Mouse (Mus musculus) hindbrain, embryonic 12.5 days (tissue): ENCODE results near the gene Tmem39a. TPM values are rescaled to one million over a fixed set of nuclear protein-coding genes. Genes with fewer than 3 reads are reported as not detected.

ENCODE experiments used
- ATAC-seq: fragments of 200-750 bp; cut with Nextera tagmentation; 2 replicates; pipeline ENCODE4 v1.8.0; 2017; ENCODE audit warnings: moderate TSS enrichment; ENCODE audit not compliant: low FRiP score
- H3K27ac ChIP-seq: fragments of 300-500 bp; sonication (generic); 2 replicates; pipeline ENCODE4 v1.5.1; 2016; ENCODE audit warnings: mild to moderate bottlenecking
- H3K27me3 ChIP-seq: fragments of 300-500 bp; sonication (generic); 2 replicates; pipeline ENCODE4 v1.6.1; 2016; ENCODE audit warnings: mild to moderate bottlenecking
- H3K36me3 ChIP-seq: fragments of 300-500 bp; sonication (generic); 2 replicates; pipeline ENCODE4 v1.6.1; 2016; ENCODE audit warnings: mild to moderate bottlenecking
- H3K4me1 ChIP-seq: fragments of 300-500 bp; sonication (generic); 2 replicates; pipeline ENCODE4 v1.6.1; 2016
- H3K4me2 ChIP-seq: fragments of 300-500 bp; sonication (generic); replicated peaks from 2 replicates; pipeline ENCODE4 v1.6.1; 2016; ENCODE audit warnings: mild to moderate bottlenecking
- H3K4me3 ChIP-seq: fragments of 300-500 bp; sonication (generic); 2 replicates; pipeline ENCODE4 v1.5.1; 2016; ENCODE audit warnings: mild to moderate bottlenecking
- H3K9ac ChIP-seq: fragments of 300-500 bp; sonication (generic); 2 replicates; pipeline ENCODE4 v1.6.1; 2016; ENCODE audit warnings: mild to moderate bottlenecking, moderate library complexity
- H3K9me3 ChIP-seq: fragments of 300-500 bp; sonication (generic); replicated peaks from 2 replicates; pipeline ENCODE4 v1.6.1; 2016; ENCODE audit warnings: mild to moderate bottlenecking
- WGBS: fragments of 180-500 bp; shearing (Covaris S2); methylation state at CpG from one replicate; pipeline ENCODE4 v1.1.7; 2016; 5-methylcytosine and 5-hydroxymethylcytosine counted together
- polyA plus RNA-seq: library from polyadenylated mRNA; unstranded; fragments of >200 nt; fragmentation: Nextera tagmentation; extraction: Ambion mirVana; gene quantifications from 2 replicates; pipeline ENCODE4 v1.2.1, GENCODE M21; 2016

Gene Tmem39a
- polyA plus RNA-seq = 65.3 and 67.4 TPM in 2 replicates

DNA sequence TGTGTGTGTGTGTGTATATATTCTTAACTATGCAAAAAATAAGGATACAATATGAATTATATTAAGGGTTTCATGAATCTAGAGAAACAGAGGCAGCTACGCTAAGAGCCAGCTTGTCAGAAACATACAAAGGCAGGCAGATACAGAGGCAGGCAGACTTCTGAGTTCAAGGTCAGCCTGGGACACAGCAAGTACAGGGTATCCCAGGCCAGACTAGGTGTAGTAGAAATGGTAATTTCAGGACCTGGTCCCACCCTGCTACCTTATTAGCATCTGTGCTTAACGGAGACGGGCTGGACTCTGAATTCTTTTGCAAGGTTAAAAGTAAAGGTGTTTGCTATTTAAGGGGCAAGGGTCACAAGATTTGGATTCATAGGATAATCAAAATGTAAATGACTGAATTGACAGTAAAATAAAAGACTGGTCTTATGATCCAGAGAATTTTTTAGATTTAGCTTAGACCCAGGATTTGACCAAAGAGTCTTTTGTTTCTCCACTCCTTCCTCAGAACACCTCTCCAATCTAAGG, at the start of gene Tmem39a:
Gene Tmem39a, plus strand, starts transcription at position 478 of the 528 bp plus-strand sequence.
- no peak within 1 kb of the TSS for H3K9ac ChIP-seq
- no peaks in the 10 kb centered on the region for H3K9me3 ChIP-seq
- H3K36me3 ChIP-seq = no peaks in the 10 kb centered on the region
- H3K4me1 ChIP-seq = 0 out of 2 replicates have a peak, but pooled peaks cover 3% of the 10 kb centered on the region
- H3K4me3 ChIP-seq = no peak within 1 kb of the TSS
- H3K4me2 ChIP-seq = no peak within 1 kb of the TSS
- H3K27ac ChIP-seq = no peak within 1 kb of the TSS
- H3K27me3 ChIP-seq = peaks cover 35% of the 10 kb centered on the region
- 87% methylated on average over 3 of the region's 3 CpGs for WGBS
- ATAC-seq = no peak

DNA sequence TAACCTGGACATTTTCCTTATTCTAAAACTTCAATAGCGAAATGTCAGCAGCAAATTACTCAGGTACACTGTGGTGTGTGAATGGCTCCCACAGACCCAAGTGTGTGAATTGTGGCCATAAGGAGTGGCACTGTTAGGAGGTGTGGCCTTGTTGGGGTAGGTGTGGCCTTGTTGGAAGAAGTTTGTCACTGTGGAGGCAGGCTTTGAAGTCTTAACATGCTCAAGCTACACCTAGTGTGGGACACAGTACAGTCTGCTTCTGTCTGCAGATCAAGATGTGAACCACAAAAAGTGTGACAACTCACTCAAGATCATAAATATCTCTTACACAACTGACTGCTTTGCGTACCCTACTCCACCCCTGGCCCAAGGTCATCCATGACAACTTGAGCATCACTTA, 47.7 kb upstream of the Tmem39a start:
- WGBS = 99% methylated on average over 2 of the region's 2 CpGs
- Histone ChIP-seq H3K9me3 (no peaks in the 10 kb centered on the region), H3K27me3 (no peaks in the 10 kb centered on the region), H3K36me3 (peaks cover 60% of the 10 kb centered on the region), H3K4me1 (no peaks in the 10 kb centered on the region), H3K4me3 (no peak overlapping the region), H3K27ac (no peak overlapping the region), H3K4me2 (no peak overlapping the region), H3K9ac (no peak overlapping the region)
- ATAC-seq = no peak

DNA sequence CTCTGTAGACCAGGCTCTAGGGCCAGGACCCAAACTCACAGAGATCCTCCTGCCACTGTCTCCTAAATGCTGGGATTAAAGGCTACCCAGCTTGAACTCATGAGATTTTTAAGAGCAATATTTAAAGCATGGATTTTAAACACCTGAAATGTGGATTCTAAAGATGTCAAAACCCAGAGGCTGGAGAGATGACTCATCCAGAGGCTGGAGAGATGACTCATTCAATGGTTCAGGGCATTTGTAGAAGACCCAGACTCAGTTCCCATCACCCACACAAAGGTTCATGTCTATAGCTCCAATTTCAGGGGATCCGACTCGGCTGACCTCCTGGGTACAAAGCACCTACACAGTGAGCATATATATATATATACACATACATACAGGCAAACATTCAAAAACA, 39.4 kb upstream of the Tmem39a start:
- no peak overlapping the region for H3K9ac ChIP-seq
- H3K9me3 ChIP-seq = no peaks in the 10 kb centered on the region
- H3K27ac ChIP-seq = no peak overlapping the region
- no peak overlapping the region for H3K4me2 ChIP-seq
- peaks cover 30% of the 10 kb centered on the region for H3K36me3 ChIP-seq
- ATAC-seq = no peak
- no peak overlapping the region for H3K4me3 ChIP-seq
- H3K4me1 ChIP-seq = peaks cover 12% of the 10 kb centered on the region
- 93% methylated on average over 2 of the region's 2 CpGs for WGBS
- no peaks in the 10 kb centered on the region for H3K27me3 ChIP-seq

DNA sequence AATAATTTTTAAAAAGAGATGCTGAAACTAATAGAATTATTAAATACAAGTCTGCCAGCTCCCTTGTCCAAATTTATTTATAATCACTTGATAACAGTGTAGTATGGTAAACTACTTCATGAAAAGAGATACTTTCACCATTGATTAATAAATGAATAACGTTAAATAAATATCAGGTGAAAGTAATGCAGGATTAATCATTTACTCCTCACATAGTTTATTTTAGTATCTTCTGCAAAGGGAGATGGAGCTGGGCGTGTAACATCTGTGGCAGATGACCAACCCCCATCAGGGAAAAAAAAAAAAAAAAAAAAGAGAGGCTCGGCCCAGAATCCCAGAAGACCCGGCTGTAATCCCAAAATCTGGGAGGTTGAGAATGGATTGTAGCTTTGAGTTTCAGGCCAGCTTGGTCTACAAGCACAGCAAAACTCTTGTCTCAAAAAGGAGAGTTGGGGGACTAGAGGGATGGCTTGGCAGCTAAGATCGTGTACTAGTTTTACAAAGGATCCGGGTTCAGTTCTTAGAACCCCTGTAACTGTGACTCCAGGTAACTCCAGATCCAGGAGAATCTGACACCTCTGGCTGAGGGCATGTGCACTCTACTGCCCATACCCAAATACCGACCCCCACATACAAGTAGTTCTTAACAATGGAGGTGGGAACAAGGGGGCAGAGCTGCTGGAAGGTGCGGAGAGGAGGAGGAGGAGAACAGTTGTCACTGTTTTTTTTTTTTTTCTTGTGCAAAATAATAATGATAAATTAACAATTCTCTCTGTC, 37.1 kb upstream of the Tmem39a start:
- Histone ChIP-seq H3K4me2 (peak overlapping the region; percentile 61), H3K9me3 (no peaks in the 10 kb centered on the region), H3K27ac (no peak overlapping the region), H3K4me1 (peaks cover 12% of the 10 kb centered on the region), H3K4me3 (peak overlapping the region; percentile 74), H3K27me3 (no peaks in the 10 kb centered on the region), H3K9ac (peak overlapping the region; percentile 32; the same call in 1 of the 2 replicates), H3K36me3 (peaks cover 38% of the 10 kb centered on the region)
- no peak for ATAC-seq
- WGBS = 41% methylated on average over 8 of the region's 8 CpGs

DNA sequence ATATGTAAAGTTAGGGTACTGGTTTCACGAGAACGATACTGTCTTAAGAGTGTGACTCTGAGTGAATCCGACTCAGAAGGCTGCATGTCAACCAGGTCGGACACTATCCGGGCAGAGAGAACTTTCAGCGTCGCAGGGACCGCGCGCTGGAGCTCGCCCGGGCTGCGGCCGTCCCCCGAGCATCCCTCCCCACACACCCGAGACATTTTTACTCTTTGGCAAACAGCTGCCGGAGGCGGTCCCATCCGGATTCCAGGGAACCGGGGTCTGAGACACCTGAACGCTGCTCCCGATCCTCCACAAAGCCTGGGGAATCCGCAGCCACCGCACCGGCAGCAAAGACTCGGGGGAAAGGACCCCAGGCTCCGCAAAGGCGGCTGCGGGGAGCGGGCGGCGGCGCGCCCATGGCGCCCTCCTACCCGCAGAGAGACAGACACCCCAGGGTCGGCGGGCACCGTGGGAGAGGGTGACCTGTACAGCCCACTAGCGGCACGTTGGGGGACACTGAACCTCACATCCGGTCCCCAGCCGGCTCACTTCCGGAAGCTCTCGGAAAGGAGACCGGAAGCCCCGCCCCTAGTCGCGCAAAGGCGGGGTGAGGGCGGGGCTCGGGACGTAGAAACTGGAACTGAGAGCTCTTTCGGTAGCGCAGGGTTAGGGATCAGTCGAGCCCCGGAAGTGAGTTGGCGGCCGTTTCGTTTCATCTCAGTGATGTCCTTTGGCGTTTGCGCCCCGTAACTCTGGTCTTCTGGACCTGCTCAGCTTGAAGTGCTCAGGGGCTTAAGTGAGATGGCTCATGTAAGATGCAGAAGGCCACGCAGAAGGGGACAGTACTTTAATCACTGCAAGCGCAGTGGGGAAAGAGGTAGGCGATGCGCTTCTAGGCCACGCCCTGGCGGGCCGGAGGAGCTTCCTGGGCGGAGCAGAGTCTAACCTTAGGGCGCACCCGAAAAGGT, 36.1 kb upstream of the Tmem39a start, which contains the start of gene Timmdc1:
Gene Timmdc1, minus strand, starts transcription at position 535 of the 956 bp plus-strand sequence.
- peak within 1 kb of the TSS; percentile 74 for H3K4me3 ChIP-seq
- WGBS = under 1% methylated on average over 73 of the region's 73 CpGs
- H3K9ac ChIP-seq = peak within 1 kb of the TSS; percentile 80
- H3K9me3 ChIP-seq = no peaks in the 10 kb centered on the region
- H3K27ac ChIP-seq = peak within 1 kb of the TSS; percentile 96
- ATAC-seq = peak; percentile 99
- peaks cover 39% of the 10 kb centered on the region for H3K36me3 ChIP-seq
- no peaks in the 10 kb centered on the region for H3K27me3 ChIP-seq
- peak within 1 kb of the TSS; percentile 61 for H3K4me2 ChIP-seq
- peaks cover 12% of the 10 kb centered on the region for H3K4me1 ChIP-seq

DNA sequence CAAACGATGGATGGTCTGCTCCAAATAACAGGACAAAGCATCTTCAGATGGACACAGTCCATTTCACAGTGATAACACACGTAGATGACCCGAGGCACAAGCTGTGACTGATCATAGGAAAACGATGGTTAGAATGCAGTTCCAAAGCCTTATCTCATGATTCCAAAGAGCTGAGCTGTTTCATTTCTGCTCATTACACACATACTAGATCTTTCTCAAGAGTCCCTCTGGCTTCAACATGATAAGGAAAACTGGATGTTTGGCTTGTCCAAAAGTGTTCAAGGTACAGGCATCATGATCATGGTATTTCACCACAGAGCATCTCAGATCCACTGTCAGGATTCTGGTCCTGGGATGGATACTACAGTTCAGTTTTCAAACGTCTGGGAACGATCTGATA, 32.2 kb upstream of the Tmem39a start:
- H3K9me3 ChIP-seq = no peaks in the 10 kb centered on the region
- H3K27ac ChIP-seq = no peak overlapping the region
- 92% methylated on average over 6 of the region's 6 CpGs for WGBS
- no peaks in the 10 kb centered on the region for H3K27me3 ChIP-seq
- no peak overlapping the region for H3K4me2 ChIP-seq
- H3K4me1 ChIP-seq = peaks cover 12% of the 10 kb centered on the region
- H3K36me3 ChIP-seq = peaks cover 65% of the 10 kb centered on the region
- ATAC-seq = no peak
- H3K4me3 ChIP-seq = no peak overlapping the region
- H3K9ac ChIP-seq = no peak overlapping the region

DNA sequence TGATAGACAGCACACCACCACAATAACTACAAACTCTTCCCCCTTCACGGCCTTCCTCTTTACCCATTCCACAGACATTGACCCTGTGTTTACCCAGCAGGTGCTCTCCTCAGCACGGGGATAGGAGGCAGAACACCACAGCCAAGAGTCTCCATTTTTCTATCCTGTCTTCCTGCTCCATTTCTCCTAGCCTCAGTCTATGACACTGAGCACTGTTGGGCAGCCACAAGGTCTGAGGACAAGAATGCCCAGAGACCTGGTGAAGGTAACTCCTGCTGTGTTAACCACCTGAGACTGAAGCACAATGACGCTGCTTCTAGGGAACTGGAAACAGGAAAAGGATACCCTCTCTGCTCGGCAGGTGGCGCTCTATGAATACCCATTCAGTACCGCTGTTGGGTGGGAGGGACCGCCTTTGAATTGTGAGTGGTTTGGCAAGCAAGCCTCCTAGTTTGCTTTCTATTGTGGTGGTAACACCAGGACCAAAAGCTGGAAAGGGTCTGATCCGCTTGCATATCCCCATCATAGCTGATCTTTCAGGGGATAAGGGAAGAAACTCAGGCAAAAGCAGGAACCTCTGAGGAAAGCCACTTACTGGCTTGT, 21.9 kb upstream of the Tmem39a start:
- Histone ChIP-seq H3K4me3 (no peak overlapping the region), H3K27ac (no peak overlapping the region), H3K4me1 (no peaks in the 10 kb centered on the region), H3K4me2 (no peak overlapping the region), H3K27me3 (no peaks in the 10 kb centered on the region), H3K36me3 (peaks cover 90% of the 10 kb centered on the region), H3K9ac (no peak overlapping the region), H3K9me3 (no peaks in the 10 kb centered on the region)
- 52% methylated on average over 8 of the region's 8 CpGs for WGBS
- ATAC-seq = no peak

DNA sequence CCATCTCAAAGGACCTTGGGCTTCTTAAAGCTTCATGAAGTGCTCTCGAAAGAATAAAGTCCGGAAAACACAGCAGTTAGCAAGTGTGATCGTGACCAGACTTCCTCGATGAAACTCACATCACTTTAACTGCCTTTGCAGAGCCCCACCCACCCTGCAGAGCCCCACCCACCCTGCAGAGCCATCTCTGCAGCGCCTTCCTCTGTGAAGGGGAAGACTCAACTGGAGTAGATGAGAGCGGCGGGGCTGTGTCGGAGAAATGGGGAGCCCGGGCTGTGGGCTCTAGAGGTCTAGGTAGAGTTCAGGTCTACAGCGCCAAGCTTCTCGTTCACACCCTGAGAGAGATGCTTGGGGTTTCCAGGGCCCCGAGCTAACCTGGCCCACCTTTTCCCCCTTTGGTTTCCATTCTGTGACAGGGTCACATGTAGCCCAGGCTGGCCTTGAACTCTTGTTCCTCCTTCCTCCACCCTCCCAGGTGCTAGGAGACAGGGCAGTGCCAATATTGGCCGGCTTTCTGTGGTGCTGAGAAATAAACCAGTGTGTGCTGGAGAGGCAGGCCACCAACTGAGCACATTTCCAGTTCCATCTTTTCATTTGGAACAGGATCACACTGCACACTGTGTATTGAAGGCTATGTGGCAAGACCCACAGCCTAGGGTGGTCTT, 19.6 kb upstream of the Tmem39a start:
- no peak overlapping the region for H3K4me2 ChIP-seq
- 92% methylated on average over 13 of the region's 13 CpGs for WGBS
- no peak overlapping the region for H3K27ac ChIP-seq
- no peaks in the 10 kb centered on the region for H3K27me3 ChIP-seq
- H3K36me3 ChIP-seq = peaks cover 90% of the 10 kb centered on the region
- no peak overlapping the region for H3K4me3 ChIP-seq
- H3K9ac ChIP-seq = no peak overlapping the region
- H3K9me3 ChIP-seq = no peaks in the 10 kb centered on the region
- no peaks in the 10 kb centered on the region for H3K4me1 ChIP-seq
- no peak for ATAC-seq

DNA sequence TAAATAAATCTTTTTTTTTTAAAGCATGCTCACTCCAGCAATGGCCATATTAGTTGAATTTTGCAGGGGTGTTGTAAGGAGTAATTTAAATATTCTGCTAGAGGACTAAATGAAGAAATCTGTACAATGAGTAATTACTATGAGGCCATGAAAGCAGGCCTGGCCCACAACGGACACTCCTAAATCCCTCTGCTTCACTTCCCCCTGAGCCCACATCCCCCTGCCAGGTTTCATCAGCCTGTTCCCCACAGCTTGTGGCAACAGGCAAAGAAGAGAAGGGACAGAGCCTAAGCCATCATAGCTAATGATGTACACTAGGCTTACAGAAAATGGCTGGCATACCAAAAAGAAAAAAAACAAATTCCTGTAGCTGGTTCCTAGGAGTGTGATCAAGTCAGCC, 10.5 kb upstream of the Tmem39a start:
- Histone ChIP-seq H3K27me3 (peaks cover 10% of the 10 kb centered on the region), H3K9me3 (no peaks in the 10 kb centered on the region), H3K27ac (no peak overlapping the region), H3K4me1 (peaks cover 17% of the 10 kb centered on the region), H3K4me3 (no peak overlapping the region), H3K9ac (no peak overlapping the region), H3K4me2 (peak overlapping the region; percentile 71; the same call in 1 of the 2 replicates), H3K36me3 (peaks cover 32% of the 10 kb centered on the region)
- no peak for ATAC-seq
- 91% methylated on average over 1 of the region's 1 CpGs for whole genome bisulfite sequencing

DNA sequence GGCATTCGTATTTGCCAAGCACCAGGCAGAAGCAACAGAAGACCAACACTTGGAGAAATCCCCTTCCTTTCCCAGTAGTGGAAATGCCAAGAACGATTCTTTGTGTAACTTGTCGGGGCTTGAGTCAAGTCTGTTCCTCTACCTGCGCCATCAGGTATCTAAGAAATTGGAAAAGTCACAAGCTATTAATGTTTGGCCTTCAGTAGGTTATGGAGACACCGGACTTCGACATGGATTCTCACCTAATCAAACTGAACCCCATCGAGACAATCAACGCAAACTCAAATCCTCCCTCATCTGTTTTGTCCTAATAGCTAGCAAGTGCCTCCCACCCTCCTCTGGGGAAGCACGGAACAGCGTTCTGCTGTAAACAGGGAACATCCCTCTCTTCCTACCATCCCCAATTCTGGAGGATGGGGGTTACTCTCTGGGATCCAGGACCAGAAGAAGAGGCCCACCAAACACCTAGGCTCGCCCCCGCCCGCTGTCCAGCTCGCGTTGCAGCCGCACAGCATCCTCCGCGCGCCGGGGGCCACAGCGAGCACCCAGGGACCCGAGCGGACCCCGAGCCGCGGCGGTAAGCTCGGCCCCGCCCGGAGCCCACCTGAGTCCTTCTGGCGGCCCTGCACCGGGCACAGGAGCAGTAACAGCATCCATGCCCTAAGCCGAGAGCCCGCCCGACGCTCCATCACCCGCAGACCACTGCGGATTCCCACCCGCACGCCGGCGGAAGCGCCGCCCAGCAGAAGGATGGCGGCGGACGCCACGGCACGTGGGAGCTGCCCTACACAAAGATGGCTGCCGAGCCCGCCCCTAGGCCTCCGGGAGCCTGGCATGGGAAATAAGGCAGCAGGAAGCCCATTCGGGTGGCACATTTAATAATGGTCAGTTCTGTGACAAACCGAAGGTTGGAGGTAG, 8.8 kb upstream of the Tmem39a start, which contains the start of gene Poglut1:
Gene Poglut1, minus strand, starts transcription at position 780 of the 918 bp plus-strand sequence.
- peak within 1 kb of the TSS; percentile 82 for H3K27ac ChIP-seq
- peaks cover 17% of the 10 kb centered on the region for H3K36me3 ChIP-seq
- peaks cover 17% of the 10 kb centered on the region for H3K27me3 ChIP-seq
- peak; percentile 95 for ATAC-seq
- H3K4me2 ChIP-seq = peak within 1 kb of the TSS; percentile 71
- H3K9ac ChIP-seq = peak within 1 kb of the TSS; percentile 91
- 3% methylated on average over 54 of the region's 54 CpGs for WGBS
- no peaks in the 10 kb centered on the region for H3K9me3 ChIP-seq
- peaks cover 17% of the 10 kb centered on the region for H3K4me1 ChIP-seq
- peak within 1 kb of the TSS; percentile 64 for H3K4me3 ChIP-seq
